Mouse (Mus musculus): Measurements from ENCODE around the gene Mtif2.
"Not testable (repeated sequence)": the region's sequence is repeated elsewhere in the genome, so short reads cannot be mapped to it uniquely, and the experiment has no call there.

Gene Mtif2

GRCm38 (mm10) chr11:29525988-29526794, at the start of gene Mtif2:
Mtif2 (plus strand) TSS chr11:29526408.
- peak; percentile 88 for DNase-seq (ENCODE audit: low read depth, low spot score)

- DNase-seq (ENCODE audit: low read depth, low spot score): no peak
These were observed 33.1 kb upstream of the Mtif2 start for GRCm38 (mm10) chr11:29493135-29493534.

- no peak for DNase-seq (ENCODE audit: low read depth, low spot score)
These were observed 29.2 kb upstream of the Mtif2 start for GRCm38 (mm10) chr11:29496962-29497361.

DNA sequence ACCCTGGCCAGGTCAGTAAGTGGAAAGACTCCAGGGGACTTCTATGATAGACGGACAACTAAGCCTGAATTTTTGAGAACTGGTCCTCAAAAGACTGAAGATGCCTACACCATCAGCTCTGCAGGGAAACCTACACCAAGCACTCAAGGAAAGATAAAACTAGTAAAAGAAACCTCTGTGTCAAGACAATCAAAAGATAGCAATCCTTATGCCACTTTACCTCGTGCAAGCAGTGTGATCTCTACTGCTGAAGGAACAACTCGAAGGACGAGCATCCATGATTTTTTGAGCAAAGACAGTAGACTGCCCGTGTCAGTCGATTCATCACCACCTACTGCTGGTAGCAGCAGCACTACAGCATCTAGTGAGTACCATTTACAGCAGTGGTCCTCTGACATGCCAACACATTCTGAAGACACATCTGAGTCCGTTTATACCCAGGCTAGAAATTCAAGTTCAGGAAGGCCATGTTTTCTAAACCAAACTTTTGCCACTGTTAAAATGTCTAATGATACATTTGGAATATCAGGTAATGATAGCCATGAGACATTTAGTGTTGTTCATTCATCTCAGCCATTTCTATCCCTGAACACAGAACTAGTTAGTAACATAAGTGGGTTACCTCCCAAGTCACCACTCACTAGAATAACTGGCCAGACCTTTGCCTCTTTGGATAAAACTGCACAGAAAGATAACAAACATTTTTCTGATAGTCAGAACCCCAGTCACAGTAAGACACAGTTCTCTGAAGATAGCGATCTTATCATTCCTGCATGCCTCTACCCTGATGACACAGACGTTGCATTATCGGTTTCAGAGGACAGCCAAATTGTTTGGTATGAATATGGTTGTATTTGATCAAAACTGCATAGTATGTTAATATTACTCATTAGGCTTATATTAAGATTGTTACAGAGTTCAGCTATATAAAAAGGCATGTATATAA, 22.0 kb upstream of the Mtif2 start:
- no peak for DNase-seq (ENCODE audit: low read depth, low spot score)

- DNase-seq (ENCODE audit: low read depth, low spot score): no peak
These were observed 21.1 kb upstream of the Mtif2 start for GRCm38 (mm10) chr11:29504899-29505625.

- no peak for DNase-seq (ENCODE audit: low read depth, low spot score)
These were observed 16.8 kb upstream of the Mtif2 start for GRCm38 (mm10) chr11:29509421-29509820.

DNA sequence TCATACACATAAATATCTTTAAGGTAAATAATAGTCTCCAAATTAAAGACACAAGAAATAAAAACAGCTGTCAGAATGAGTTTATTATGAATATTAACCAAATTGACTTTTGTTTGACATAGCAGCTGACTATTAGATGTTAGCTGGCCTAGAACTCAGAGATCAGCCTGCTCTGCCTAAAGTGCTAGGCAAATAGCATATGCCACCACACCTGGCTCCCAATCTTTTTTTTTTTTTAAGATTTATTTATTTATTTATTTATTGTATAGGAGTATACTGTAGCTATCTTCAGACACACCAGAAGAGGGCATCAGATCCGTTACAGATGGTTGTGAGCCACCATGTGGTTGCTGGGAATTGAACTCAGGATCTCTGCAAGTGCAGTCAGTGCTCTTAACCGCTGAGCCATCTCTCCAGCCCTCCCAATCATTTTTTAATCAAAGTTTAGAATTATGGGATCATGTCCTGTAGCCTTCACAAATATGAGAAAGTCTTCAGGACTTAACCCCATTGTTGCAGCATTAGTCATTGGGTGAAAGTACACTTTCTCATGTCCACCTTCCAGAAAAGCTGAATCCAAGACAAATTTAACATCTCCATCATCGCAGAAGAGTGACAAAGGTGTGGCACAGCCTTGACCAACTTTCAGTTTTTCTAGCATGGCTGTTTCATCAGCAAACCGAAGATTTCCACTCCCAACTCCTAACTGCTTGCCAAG, 13.2 kb upstream of the Mtif2 start:
- no peak for DNase-seq (ENCODE audit: low read depth, low spot score)

DNA sequence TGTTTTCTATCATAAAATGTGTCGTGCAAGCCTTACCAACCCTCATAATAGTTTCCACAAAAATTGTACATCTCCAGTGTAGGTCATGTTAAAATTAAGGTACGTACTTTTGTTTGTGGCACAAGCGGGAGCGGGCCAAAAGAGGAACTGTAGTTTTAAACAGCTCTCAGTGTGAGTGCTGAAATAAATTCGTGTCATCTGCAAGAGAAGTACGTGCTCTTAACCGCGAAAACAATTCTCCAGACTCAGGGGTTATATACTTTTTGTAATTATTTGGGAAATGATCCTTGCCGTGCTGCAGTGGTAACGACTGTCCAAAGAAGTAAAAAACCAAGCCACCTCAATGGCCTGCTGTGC, 11.9 kb upstream of the Mtif2 start:
- no peak for DNase-seq (ENCODE audit: low read depth, low spot score)

GRCm38 (mm10) chr11:29514682-29515412, 11.4 kb upstream of the Mtif2 start, which contains the start of gene Prorsd1:
Prorsd1 (minus strand) TSS chr11:29515033.
- DNase-seq (ENCODE audit: low read depth, low spot score): peak; percentile 96

DNA sequence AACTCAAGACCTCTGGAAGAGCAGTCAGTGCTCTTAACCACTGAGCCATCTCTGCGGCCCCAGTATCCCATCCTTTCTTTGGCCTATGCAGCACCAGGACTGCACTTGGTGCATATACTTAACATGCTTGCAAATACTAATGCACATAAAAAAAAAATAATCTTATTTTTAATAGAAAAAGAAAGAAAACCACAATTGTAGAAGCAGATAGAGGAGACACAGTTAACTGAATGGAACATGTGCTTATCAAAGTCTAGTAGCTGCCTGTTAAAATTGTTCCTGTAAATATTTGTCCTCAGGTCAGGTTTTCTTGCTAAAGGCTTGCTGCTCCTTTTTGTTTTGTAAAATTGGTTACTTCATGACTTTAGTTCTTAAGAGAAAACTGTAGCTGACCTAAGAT, 12.0 kb downstream of the Mtif2 start:
- DNase-seq (ENCODE audit: low read depth, low spot score): no peak

GRCm38 (mm10) chr11:29544225-29544945, 18.2 kb downstream of the Mtif2 start:
- no peak for DNase-seq (ENCODE audit: low read depth, low spot score)

DNA sequence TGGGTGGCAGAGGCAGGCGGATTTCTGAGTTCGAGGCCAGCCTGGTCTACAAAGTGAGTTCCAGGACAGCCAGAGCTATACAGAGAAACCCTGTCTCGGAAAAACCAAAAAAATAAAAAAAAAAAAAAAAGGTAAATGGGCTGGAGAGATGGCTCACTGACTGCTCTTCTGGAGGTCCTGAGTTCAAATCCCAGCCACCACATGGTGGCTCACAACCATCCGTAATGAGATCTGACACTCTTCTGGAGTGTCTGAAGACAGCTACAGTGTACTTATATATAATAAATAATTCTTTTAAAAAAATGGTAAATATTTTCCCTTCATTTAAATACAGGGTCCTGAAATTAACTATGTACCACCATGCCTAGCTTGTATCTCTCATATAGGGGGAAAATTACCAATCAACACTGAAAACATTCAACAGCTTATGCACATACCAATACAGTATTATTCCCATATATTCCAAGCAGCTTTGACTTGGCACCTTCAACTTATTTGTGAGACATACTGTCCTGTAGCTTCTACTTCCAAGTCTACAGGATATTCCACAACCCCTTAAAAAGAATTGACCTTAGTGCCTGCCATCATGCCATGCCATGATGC, 19.0 kb downstream of the Mtif2 start:
- not testable (repeated sequence) for DNase-seq (ENCODE audit: low read depth, low spot score)

- DNase-seq (ENCODE audit: low read depth, low spot score): not testable (repeated sequence)
These were observed 20.1 kb downstream of the Mtif2 start for GRCm38 (mm10) chr11:29546297-29546696.

GRCm38 (mm10) chr11:29546762-29547161, 20.6 kb downstream of the Mtif2 start:
- DNase-seq (ENCODE audit: low read depth, low spot score): no peak

DNA sequence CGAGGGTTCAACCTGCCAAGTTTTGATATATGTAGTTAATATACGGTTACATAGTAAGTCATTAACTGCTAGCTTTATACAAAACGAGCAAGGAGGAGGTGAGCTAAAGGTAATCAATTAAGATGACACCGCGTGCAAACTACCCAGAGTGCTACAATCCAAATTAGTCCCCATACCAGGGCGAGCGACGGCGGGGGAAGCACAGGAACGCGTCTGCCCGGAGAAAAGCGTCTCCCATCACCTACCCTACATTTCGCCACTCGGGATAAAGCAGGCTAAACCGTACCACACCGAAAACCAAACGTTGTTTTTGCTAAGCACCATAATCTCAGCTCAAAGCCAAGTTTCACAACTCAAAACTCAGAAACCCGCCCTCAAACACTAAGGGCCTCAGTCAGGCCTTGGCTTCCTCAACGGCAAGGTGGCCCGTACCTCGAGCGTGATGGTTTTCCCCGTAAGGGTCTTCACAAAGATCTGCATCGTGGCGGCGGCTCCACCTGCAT, 21.1 kb downstream of the Mtif2 start:
- no peak for DNase-seq (ENCODE audit: low read depth, low spot score)

- peak; percentile 87 for DNase-seq (ENCODE audit: low read depth, low spot score)
These were observed 21.7 kb downstream of the Mtif2 start, which contains the start of the genes Clhc1 and Rps27a for GRCm38 (mm10) chr11:29547752-29548503. Clhc1 (plus strand) TSS chr11:29547950. Rps27a (minus strand) TSS chr11:29548109.

GRCm38 (mm10) chr11:29548504-29549424, 22.6 kb downstream of the Mtif2 start:
- DNase-seq (ENCODE audit: low read depth, low spot score): no peak

Measured in WW6 (cell line).